Mouse (Mus musculus): ENCODE results near the gene Tbc1d2.
A peak's percentile ranks its signal among the peaks of the same experiment; 100 is the strongest.
"Not testable (repeated sequence)": the region's sequence is repeated elsewhere in the genome, so short reads cannot be mapped to it uniquely, and the experiment has no call there.

Tbc1d2 gene

GRCm38 (mm10) chr4:46642924-46643675 lies 6.9 kb downstream of the Tbc1d2 start:
- DNase-seq (ENCODE audit: low spot score in 2 of 2) = peak in 1 of 2 experiments; percentile 27

GRCm38 (mm10) chr4:46641283-46641682 lies 8.7 kb downstream of the Tbc1d2 start:
- DNase-seq (ENCODE audit: low spot score in 2 of 2) = no peak

- DNase-seq (ENCODE audit: low spot score in 2 of 2) = no peak
These were observed 10.1 kb downstream of the Tbc1d2 start for GRCm38 (mm10) chr4:46639866-46640265.

GRCm38 (mm10) chr4:46637250-46637649 lies 12.8 kb downstream of the Tbc1d2 start:
- not testable (repeated sequence) for DNase-seq (ENCODE audit: low spot score in 2 of 2)

- no peak for DNase-seq (ENCODE audit: low spot score in 2 of 2)
These were observed 14.1 kb downstream of the Tbc1d2 start for GRCm38 (mm10) chr4:46635702-46636430.

- DNase-seq (ENCODE audit: low spot score in 2 of 2) = no peak
These were observed 15.1 kb downstream of the Tbc1d2 start for GRCm38 (mm10) chr4:46634881-46635280.

- not testable (repeated sequence) for DNase-seq (ENCODE audit: low spot score in 2 of 2)
These were observed 16.4 kb downstream of the Tbc1d2 start for GRCm38 (mm10) chr4:46633565-46633964.

GRCm38 (mm10) chr4:46632465-46632864 lies 17.5 kb downstream of the Tbc1d2 start:
- DNase-seq (ENCODE audit: low spot score in 2 of 2) = no peak

GRCm38 (mm10) chr4:46630390-46630789 lies 19.6 kb downstream of the Tbc1d2 start:
- DNase-seq (ENCODE audit: low spot score in 2 of 2) = peak; percentile 35 to 57

- DNase-seq (ENCODE audit: low spot score in 2 of 2) = no peak
These were observed 21.1 kb downstream of the Tbc1d2 start for GRCm38 (mm10) chr4:46628873-46629272.

GRCm38 (mm10) chr4:46628081-46628480 lies 21.9 kb downstream of the Tbc1d2 start:
- no peak for DNase-seq (ENCODE audit: low spot score in 2 of 2)

- DNase-seq (ENCODE audit: low spot score in 2 of 2) = no peak
These were observed 24.9 kb downstream of the Tbc1d2 start for GRCm38 (mm10) chr4:46625101-46625500.

GRCm38 (mm10) chr4:46623007-46623406 lies 27.0 kb downstream of the Tbc1d2 start:
- DNase-seq (ENCODE audit: low spot score in 2 of 2) = no peak

- no peak for DNase-seq (ENCODE audit: low spot score in 2 of 2)
These were observed 29.1 kb downstream of the Tbc1d2 start for GRCm38 (mm10) chr4:46620946-46621345.

- DNase-seq (ENCODE audit: low spot score in 2 of 2) = no peak
These were observed 29.7 kb downstream of the Tbc1d2 start for GRCm38 (mm10) chr4:46620330-46620729.

GRCm38 (mm10) chr4:46618196-46618817 lies 31.7 kb downstream of the Tbc1d2 start:
- DNase-seq (ENCODE audit: low spot score in 2 of 2) = no peak

- no peak for DNase-seq (ENCODE audit: low spot score in 2 of 2)
These were observed 32.6 kb downstream of the Tbc1d2 start for GRCm38 (mm10) chr4:46617408-46617807.

- DNase-seq (ENCODE audit: low spot score in 2 of 2) = no peak
These were observed 35.4 kb downstream of the Tbc1d2 start for GRCm38 (mm10) chr4:46614641-46615040.

- no peak for DNase-seq (ENCODE audit: low spot score in 2 of 2)
These were observed 36.4 kb downstream of the Tbc1d2 start for GRCm38 (mm10) chr4:46613618-46614017.

- DNase-seq (ENCODE audit: low spot score in 2 of 2) = peak; percentile 72 to 79
These were observed 38.8 kb downstream of the Tbc1d2 start for GRCm38 (mm10) chr4:46611181-46611580.

- no peak for DNase-seq (ENCODE audit: low spot score in 2 of 2)
These were observed 42.4 kb downstream of the Tbc1d2 start for GRCm38 (mm10) chr4:46607601-46608000.

GRCm38 (mm10) chr4:46605451-46605850 lies 44.6 kb downstream of the Tbc1d2 start:
- DNase-seq (ENCODE audit: low spot score in 2 of 2) = no peak

- DNase-seq (ENCODE audit: low spot score in 2 of 2) = no peak
These were observed 47.3 kb downstream of the Tbc1d2 start for GRCm38 (mm10) chr4:46602704-46603103.

Data from spleen, postnatal 36 days (tissue).